Mouse (Mus musculus): ENCODE measurements around the gene Gm19426. TPM values are rescaled to one million over a fixed set of nuclear protein-coding genes. Genes with fewer than 3 reads are reported as not detected.

Gm19426 gene
- polyA plus RNA-seq, 1 experiment from 2014 or later, result 2.2 TPM

GRCm38 (mm10) chr2:84774751-84775150 lies 31.3 kb upstream of the Gm19426 start:
- ATAC-seq (ENCODE audit: low read depth) (peak; percentile 73), DNase-seq (no peak)
- Histone ChIP-seq H3K27ac (no peak overlapping the region), H3K4me1 (replicated peaks) (peaks cover 8% of the 10 kb centered on the region; the same call in 1 of the 2 replicates), H3K9me3 (replicated peaks) (no peaks in the 10 kb centered on the region), H3K27me3 (peaks cover 79% of the 10 kb centered on the region), H3K36me3 (0 out of 2 replicates have a peak, but pooled peaks cover 6% of the 10 kb centered on the region), H3K4me2 (peak overlapping the region; percentile 44), H3K9ac (no peak overlapping the region), H3K4me3 (replicated peaks) (peak overlapping the region; percentile 36)
- WGBS (ENCODE audit: insufficient replicate concordance), result 20% methylated on average over 15 of the region's 15 CpGs

- no peak overlapping the region for H3K27ac ChIP-seq
- H3K9me3 ChIP-seq (replicated peaks), result no peaks in the 10 kb centered on the region
- no peak for ATAC-seq (ENCODE audit: low read depth)
- H3K4me3 ChIP-seq (replicated peaks), result no peak overlapping the region
- 0 out of 2 replicates have a peak, but pooled peaks cover 6% of the 10 kb centered on the region for H3K36me3 ChIP-seq
- no peak overlapping the region for H3K9ac ChIP-seq
- no peak overlapping the region for H3K4me2 ChIP-seq
- peaks cover 8% of the 10 kb centered on the region; the same call in 1 of the 2 replicates for H3K4me1 ChIP-seq (replicated peaks)
- peaks cover 72% of the 10 kb centered on the region for H3K27me3 ChIP-seq
- 55% methylated on average over 5 of the region's 5 CpGs for WGBS (ENCODE audit: insufficient replicate concordance)
- DNase-seq, result no peak
These were observed 29.7 kb upstream of the Gm19426 start for GRCm38 (mm10) chr2:84773195-84773594.

GRCm38 (mm10) chr2:84772454-84772853 lies 29.0 kb upstream of the Gm19426 start:
- no peak overlapping the region for H3K9ac ChIP-seq
- WGBS (ENCODE audit: insufficient replicate concordance), result 54% methylated on average over 4 of the region's 4 CpGs
- H3K4me2 ChIP-seq, result no peak overlapping the region
- no peak overlapping the region for H3K4me3 ChIP-seq (replicated peaks)
- H3K4me1 ChIP-seq (replicated peaks), result peaks cover 8% of the 10 kb centered on the region; the same call in 1 of the 2 replicates
- ATAC-seq (ENCODE audit: low read depth) (no peak), DNase-seq (no peak)
- H3K27me3 ChIP-seq, result peaks cover 65% of the 10 kb centered on the region
- 0 out of 2 replicates have a peak, but pooled peaks cover 6% of the 10 kb centered on the region for H3K36me3 ChIP-seq
- H3K27ac ChIP-seq, result no peak overlapping the region
- H3K9me3 ChIP-seq (replicated peaks), result no peaks in the 10 kb centered on the region

GRCm38 (mm10) chr2:84770501-84770900 lies 27.0 kb upstream of the Gm19426 start:
- Histone ChIP-seq H3K9me3 (replicated peaks) (no peaks in the 10 kb centered on the region), H3K27ac (no peak overlapping the region), H3K4me2 (no peak overlapping the region), H3K4me1 (replicated peaks) (peaks cover 8% of the 10 kb centered on the region; the same call in 1 of the 2 replicates), H3K4me3 (replicated peaks) (no peak overlapping the region), H3K9ac (no peak overlapping the region), H3K36me3 (0 out of 2 replicates have a peak, but pooled peaks cover 6% of the 10 kb centered on the region), H3K27me3 (peaks cover 57% of the 10 kb centered on the region)
- ATAC-seq (ENCODE audit: low read depth) (no peak), DNase-seq (no peak)
- 54% methylated on average over 6 of the region's 6 CpGs for WGBS (ENCODE audit: insufficient replicate concordance)

DNA sequence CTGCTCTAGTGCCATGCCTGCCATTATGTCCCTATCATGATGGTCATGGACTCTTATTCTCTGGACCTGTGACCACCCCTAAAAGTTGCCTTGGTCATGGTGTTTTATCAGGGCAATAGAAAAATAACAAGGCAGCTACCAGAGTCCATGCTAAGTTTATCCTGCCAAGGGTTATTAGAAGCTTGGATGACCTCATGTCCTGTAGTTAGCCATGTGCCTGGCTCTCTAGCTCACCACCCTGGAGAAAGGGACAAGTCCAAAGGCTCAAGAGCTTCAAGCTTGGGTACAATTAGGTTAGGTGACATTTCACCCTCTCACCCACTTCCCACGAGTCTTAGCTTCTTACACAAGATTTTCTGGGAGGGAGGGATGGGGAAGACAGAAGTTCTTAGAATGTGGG lies 19.4 kb upstream of the Gm19426 start:
- peaks cover 23% of the 10 kb centered on the region; the same call in 1 of the 2 replicates for H3K27me3 ChIP-seq
- no peaks in the 10 kb centered on the region for H3K9me3 ChIP-seq (replicated peaks)
- peaks cover 3% of the 10 kb centered on the region; the same call in 1 of the 2 replicates for H3K4me1 ChIP-seq (replicated peaks)
- WGBS (ENCODE audit: insufficient replicate concordance), result 28% methylated on average over 1 of the region's 1 CpGs
- ATAC-seq (ENCODE audit: low read depth), result no peak
- H3K36me3 ChIP-seq, result no peaks in the 10 kb centered on the region
- H3K4me3 ChIP-seq (replicated peaks), result no peak overlapping the region
- H3K27ac ChIP-seq, result no peak overlapping the region
- no peak overlapping the region for H3K4me2 ChIP-seq
- no peak overlapping the region for H3K9ac ChIP-seq
- no peak for DNase-seq

DNA sequence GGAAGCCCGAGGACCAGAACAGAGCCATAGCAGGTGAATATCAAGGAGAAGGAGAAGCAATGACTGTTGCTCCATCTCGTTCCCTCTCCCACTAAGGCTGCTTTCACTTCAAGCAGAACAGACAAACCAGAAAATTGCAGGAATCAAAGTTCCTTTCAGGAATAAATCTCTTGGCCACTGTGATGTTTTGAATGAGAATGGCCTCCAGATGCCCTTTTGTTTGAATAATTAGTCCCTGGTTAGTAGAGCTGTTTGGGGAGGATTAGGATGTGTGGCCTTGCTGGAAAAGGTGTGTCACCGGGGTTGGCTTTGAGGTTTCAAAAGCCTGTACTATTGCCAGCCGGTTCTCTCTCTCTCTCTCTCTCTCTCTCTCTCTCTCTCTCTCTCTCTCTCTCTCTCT lies 18.8 kb upstream of the Gm19426 start:
- peaks cover 23% of the 10 kb centered on the region; the same call in 1 of the 2 replicates for H3K27me3 ChIP-seq
- no peaks in the 10 kb centered on the region for H3K36me3 ChIP-seq
- H3K4me2 ChIP-seq, result no peak overlapping the region
- ATAC-seq (ENCODE audit: low read depth) (no peak), DNase-seq (no peak)
- H3K9ac ChIP-seq, result no peak overlapping the region
- H3K9me3 ChIP-seq (replicated peaks), result no peaks in the 10 kb centered on the region
- H3K4me3 ChIP-seq (replicated peaks), result no peak overlapping the region
- H3K27ac ChIP-seq, result no peak overlapping the region
- H3K4me1 ChIP-seq (replicated peaks), result peaks cover 4% of the 10 kb centered on the region
- WGBS (ENCODE audit: insufficient replicate concordance), result 51% methylated on average over 4 of the region's 4 CpGs

GRCm38 (mm10) chr2:84761840-84762239 lies 18.4 kb upstream of the Gm19426 start:
- Histone ChIP-seq H3K4me3 (replicated peaks) (no peak overlapping the region), H3K9ac (no peak overlapping the region), H3K4me2 (no peak overlapping the region), H3K27ac (no peak overlapping the region), H3K36me3 (no peaks in the 10 kb centered on the region), H3K27me3 (peaks cover 22% of the 10 kb centered on the region; the same call in 1 of the 2 replicates), H3K9me3 (replicated peaks) (no peaks in the 10 kb centered on the region), H3K4me1 (replicated peaks) (peaks cover 8% of the 10 kb centered on the region)
- 64% methylated on average over 1 of the region's 1 CpGs for WGBS (ENCODE audit: insufficient replicate concordance)
- ATAC-seq (ENCODE audit: low read depth) (no peak), DNase-seq (no peak)

GRCm38 (mm10) chr2:84761309-84761708 lies 17.9 kb upstream of the Gm19426 start:
- no peak overlapping the region for H3K9ac ChIP-seq
- H3K4me2 ChIP-seq, result no peak overlapping the region
- no peaks in the 10 kb centered on the region for H3K9me3 ChIP-seq (replicated peaks)
- H3K36me3 ChIP-seq, result no peaks in the 10 kb centered on the region
- no peak overlapping the region for H3K4me3 ChIP-seq (replicated peaks)
- WGBS (ENCODE audit: insufficient replicate concordance), result 70% methylated on average over 3 of the region's 3 CpGs
- peaks cover 18% of the 10 kb centered on the region; the same call in 1 of the 2 replicates for H3K27me3 ChIP-seq
- peaks cover 10% of the 10 kb centered on the region for H3K4me1 ChIP-seq (replicated peaks)
- no peak overlapping the region for H3K27ac ChIP-seq
- DNase-seq (no peak), ATAC-seq (ENCODE audit: low read depth) (no peak)

- no peak for ATAC-seq (ENCODE audit: low read depth)
- no peaks in the 10 kb centered on the region for H3K9me3 ChIP-seq (replicated peaks)
These were observed 17.3 kb upstream of the Gm19426 start for GRCm38 (mm10) chr2:84760777-84761176.

GRCm38 (mm10) chr2:84758542-84759127 lies 15.2 kb upstream of the Gm19426 start:
- no peak overlapping the region for H3K4me2 ChIP-seq
- H3K27ac ChIP-seq, result no peak overlapping the region
- whole genome bisulfite sequencing (ENCODE audit: insufficient replicate concordance), result under 1% methylated on average over 2 of the region's 2 CpGs
- ATAC-seq (ENCODE audit: low read depth) (peak; percentile 37; the same call in 1 of the 2 replicates), DNase-seq (peak; percentile 35)
- H3K9ac ChIP-seq, result no peak overlapping the region
- H3K4me1 ChIP-seq (replicated peaks), result peaks cover 14% of the 10 kb centered on the region
- H3K9me3 ChIP-seq (replicated peaks), result no peaks in the 10 kb centered on the region
- no peaks in the 10 kb centered on the region for H3K36me3 ChIP-seq
- no peak overlapping the region for H3K4me3 ChIP-seq (replicated peaks)
- peaks cover 17% of the 10 kb centered on the region; the same call in 1 of the 2 replicates for H3K27me3 ChIP-seq

More at GRCm38 (mm10) chr2:84760777-84761176, 17.3 kb upstream of the Gm19426 start:
- WGBS (ENCODE audit: insufficient replicate concordance), result 59% methylated on average over 8 of the region's 8 CpGs
- H3K4me3 ChIP-seq (replicated peaks), result no peak overlapping the region
- no peaks in the 10 kb centered on the region for H3K36me3 ChIP-seq
- H3K4me2 ChIP-seq, result no peak overlapping the region
- H3K27ac ChIP-seq, result no peak overlapping the region
- no peak overlapping the region for H3K9ac ChIP-seq
- peaks cover 18% of the 10 kb centered on the region; the same call in 1 of the 2 replicates for H3K27me3 ChIP-seq
- H3K4me1 ChIP-seq (replicated peaks), result peaks cover 10% of the 10 kb centered on the region
- no peak for DNase-seq

- no peak for ATAC-seq (ENCODE audit: low read depth)
- Histone ChIP-seq H3K27me3 (peaks cover 7% of the 10 kb centered on the region; the same call in 1 of the 2 replicates), H3K27ac (no peak overlapping the region), H3K4me2 (no peak overlapping the region), H3K4me3 (replicated peaks) (no peak overlapping the region), H3K4me1 (replicated peaks) (peaks cover 14% of the 10 kb centered on the region), H3K9me3 (replicated peaks) (no peaks in the 10 kb centered on the region), H3K36me3 (no peaks in the 10 kb centered on the region), H3K9ac (no peak overlapping the region)
- DNase-seq, result no peak
- 60% methylated on average over 7 of the region's 7 CpGs for WGBS (ENCODE audit: insufficient replicate concordance)
These were observed 13.7 kb upstream of the Gm19426 start for GRCm38 (mm10) chr2:84757026-84757682.
